Mouse (Mus musculus) CH12.LX (cell line): ENCODE measurements around the gene Gbe1. TPM values are rescaled to one million over a fixed set of nuclear protein-coding genes. Genes with fewer than 3 reads are reported as not detected.

ENCODE experiments used
- DNase-seq: peaks from one replicate; pipeline ENCODE4 v3.0.0-alpha.2; 2013; ENCODE audit errors: extremely low read depth
- H3K27ac ChIP-seq: 2 replicates; pipeline ENCODE4 v1.5.1; 2012; ENCODE audit warnings: low read depth, mild to moderate bottlenecking, control low read depth, moderate library complexity; ENCODE audit not compliant: insufficient read depth
- H3K27me3 ChIP-seq: replicated peaks from 2 replicates; pipeline ENCODE3; 2012; ENCODE audit warnings: inconsistent platforms
- H3K36me3 ChIP-seq, 2 experiments: replicated peaks in 1 of 2; 2 replicates each; pipeline versions ENCODE3 to v1.6.1; 2012; ENCODE audit warnings: inconsistent platforms in 1 of 2, low read length in 1 of 2, mild to moderate bottlenecking in 1 of 2, mixed read lengths in 1 of 2, moderate library complexity in 1 of 2; ENCODE audit not compliant: control insufficient read depth in 1 of 2, insufficient read depth in 1 of 2
- H3K4me1 ChIP-seq, 2 experiments: 2 replicates each; pipeline ENCODE4 v1.6.1; 2012; ENCODE audit warnings: inconsistent platforms in 1 of 2, moderate library complexity in 1 of 2; ENCODE audit not compliant: insufficient read depth in 2 of 2, control insufficient read depth in 1 of 2
- H3K4me2 ChIP-seq: 2 replicates; pipeline ENCODE4 v1.6.1; 2012; ENCODE audit warnings: low read depth, mild to moderate bottlenecking, control low read depth; ENCODE audit not compliant: poor library complexity, insufficient read depth, severe bottlenecking
- H3K4me3 ChIP-seq, 3 experiments: fragments of 150-350 bp in 1 of 3; sonication (generic) in 1 of 3; replicated peaks in 1 of 3; 2 replicates each; pipeline versions ENCODE3 to v1.5.1; 2011 to 2012; ENCODE audit warnings: low read depth in 2 of 3, low read length in 2 of 3, mild to moderate bottlenecking in 2 of 3, moderate library complexity in 2 of 3, control low read depth in 1 of 3, improper control_type of control experiment in 1 of 3, inconsistent platforms in 1 of 3, mixed read lengths in 1 of 3; ENCODE audit not compliant: poor library complexity in 1 of 3
- H3K79me2 ChIP-seq: replicated peaks from 2 replicates; pipeline ENCODE4 v1.6.1; 2012; ENCODE audit warnings: mild to moderate bottlenecking, moderate library complexity; ENCODE audit not compliant: control insufficient read depth, poor library complexity, insufficient read depth, severe bottlenecking; ENCODE audit errors: extremely low read depth
- H3K9ac ChIP-seq: 2 replicates; pipeline ENCODE4 v1.6.1; 2012; ENCODE audit warnings: low read depth, mild to moderate bottlenecking, control low read depth, moderate library complexity; ENCODE audit not compliant: insufficient read depth
- H3K9me3 ChIP-seq: replicated peaks from 2 replicates; pipeline ENCODE3; 2012; ENCODE audit warnings: low read length, inconsistent platforms, mixed read lengths
- CHD1 ChIP-seq: IDR thresholded peaks from 2 replicates; pipeline ENCODE4 v1.6.1; 2012; ENCODE audit warnings: low read depth, low read length, improper control_type of control experiment, inconsistent platforms
- CTCF ChIP-seq, 2 experiments: IDR thresholded peaks in 1 of 2; conservative IDR thresholded peaks in 1 of 2; 2 replicates each; pipeline ENCODE4 v1.5.1; 2011 to 2012; ENCODE audit warnings: low read depth in 2 of 2, low read length in 2 of 2, improper control_type of control experiment in 1 of 2, inconsistent platforms in 1 of 2, mild to moderate bottlenecking in 1 of 2, moderate library complexity in 1 of 2
- EP300 ChIP-seq: IDR thresholded peaks from 2 replicates; pipeline ENCODE4 v1.6.1; 2011; ENCODE audit warnings: low read length, improper control_type of control experiment
- IRF4 ChIP-seq: IDR thresholded peaks from 2 replicates; pipeline ENCODE4 v1.6.1; 2014; ENCODE audit warnings: low read depth, mild to moderate bottlenecking, inconsistent platforms, low read length, improper control_type of control experiment
- JUN ChIP-seq: IDR thresholded peaks from 2 replicates; pipeline ENCODE4 v1.6.1; 2011; ENCODE audit warnings: low read depth, mild to moderate bottlenecking, low read length, improper control_type of control experiment, moderate library complexity; ENCODE audit not compliant: insufficient read depth
- JUND ChIP-seq: conservative IDR thresholded peaks from 2 replicates; pipeline ENCODE4 v1.6.1; 2011; ENCODE audit warnings: low read depth, low read length, improper control_type of control experiment
- KAT2A ChIP-seq: IDR thresholded peaks from 2 replicates; pipeline ENCODE4 v1.6.1; 2012; ENCODE audit warnings: low read length, improper control_type of control experiment, inconsistent platforms; ENCODE audit not compliant: insufficient replicate concordance
- MAX ChIP-seq: IDR thresholded peaks from 2 replicates; pipeline ENCODE4 v1.6.1; 2011; ENCODE audit warnings: low read length, improper control_type of control experiment
- MAZ ChIP-seq: IDR thresholded peaks from 2 replicates; pipeline ENCODE4 v1.6.1; 2012; ENCODE audit warnings: low read depth, mild to moderate bottlenecking, inconsistent platforms, low read length, improper control_type of control experiment, moderate library complexity
- MYC ChIP-seq: IDR thresholded peaks from 2 replicates; pipeline ENCODE4 v1.6.1; 2011; ENCODE audit warnings: low read depth, mild to moderate bottlenecking, improper control_type of control experiment, low read length
- NRF1 ChIP-seq: IDR thresholded peaks from 2 replicates; pipeline ENCODE4 v1.6.1; 2014; ENCODE audit warnings: low read depth, mild to moderate bottlenecking, inconsistent platforms, low read length, improper control_type of control experiment, moderate library complexity
- PAX5 ChIP-seq: IDR thresholded peaks from 2 replicates; pipeline ENCODE4 v1.6.1; 2012; ENCODE audit warnings: low read length, inconsistent platforms, mixed read lengths
- POLR2A ChIP-seq: IDR thresholded peaks from 2 replicates; pipeline ENCODE4 v1.6.1; 2011; ENCODE audit warnings: low read depth, mild to moderate bottlenecking, improper control_type of control experiment, low read length
- POLR2AphosphoS2 ChIP-seq: IDR thresholded peaks from 2 replicates; pipeline ENCODE4 v1.6.1; 2011; ENCODE audit warnings: low read depth, low read length, improper control_type of control experiment
- RAD21 ChIP-seq: IDR thresholded peaks from 2 replicates; pipeline ENCODE4 v1.6.1; 2011; ENCODE audit warnings: low read depth, mild to moderate bottlenecking, low read length, improper control_type of control experiment, moderate library complexity
- RCOR1 ChIP-seq: conservative IDR thresholded peaks from 2 replicates; pipeline ENCODE4 v1.6.1; 2012; ENCODE audit warnings: low read depth, mild to moderate bottlenecking, inconsistent platforms, low read length, improper control_type of control experiment
- SMC3 ChIP-seq: IDR thresholded peaks from 2 replicates; pipeline ENCODE4 v1.6.1; 2011; ENCODE audit warnings: low read depth, low read length, improper control_type of control experiment
- TBP ChIP-seq: conservative IDR thresholded peaks from 2 replicates; pipeline ENCODE4 v1.6.1; 2011; ENCODE audit warnings: low read depth, low read length, improper control_type of control experiment
- TCF12 ChIP-seq: IDR thresholded peaks from 2 replicates; pipeline ENCODE4 v1.6.1; 2014; ENCODE audit warnings: low read depth, mild to moderate bottlenecking, inconsistent platforms, low read length, improper control_type of control experiment
- UBTF ChIP-seq: IDR thresholded peaks from 2 replicates; pipeline ENCODE4 v1.6.1; 2012; ENCODE audit warnings: low read depth, mild to moderate bottlenecking, inconsistent platforms, low read length, improper control_type of control experiment, moderate library complexity
- USF1 ChIP-seq: IDR thresholded peaks from 2 replicates; pipeline ENCODE4 v1.6.1; 2014; ENCODE audit warnings: low read depth, mild to moderate bottlenecking, inconsistent platforms, low read length, improper control_type of control experiment
- USF2 ChIP-seq: conservative IDR thresholded peaks from 2 replicates; pipeline ENCODE4 v1.6.1; 2011; ENCODE audit warnings: low read depth, low read length, improper control_type of control experiment
- ZC3H11A ChIP-seq: IDR thresholded peaks from 2 replicates; pipeline ENCODE4 v1.6.1; 2012; ENCODE audit warnings: low read depth, mild to moderate bottlenecking, inconsistent platforms, low read length, improper control_type of control experiment
- ZKSCAN1 ChIP-seq: IDR thresholded peaks from 2 replicates; pipeline ENCODE4 v1.6.1; 2012; ENCODE audit warnings: low read depth, inconsistent platforms, low read length, improper control_type of control experiment, borderline replicate concordance
- ZMIZ1 ChIP-seq: IDR thresholded peaks from 2 replicates; pipeline ENCODE4 v1.6.1; 2012; ENCODE audit warnings: low read depth, mild to moderate bottlenecking, inconsistent platforms, low read length, improper control_type of control experiment
- ZNF384 ChIP-seq: IDR thresholded peaks from 2 replicates; pipeline ENCODE4 v1.6.1; 2012; ENCODE audit warnings: low read depth, low read length, improper control_type of control experiment, inconsistent platforms
- dilution Hi-C: fragments of 300-500 bp; cut with MboI; formaldehyde crosslinking; loops from 2 replicates; pipeline ENCODE4 v1.14.3; 2020; ENCODE audit warnings: low sequenced_read_pairs; ENCODE audit not compliant: extremely low pct_unique_long_range_greater_than_20kb, extremely low pct_ligation_motif_present
- in situ Hi-C: fragments of 300-500 bp; cut with MboI; formaldehyde crosslinking; loops from 3 replicates; pipeline ENCODE4 v1.14.3; 2019; ENCODE audit warnings: low sequenced_read_pairs, low pct_ligation_motif_present, low pct_unique_long_range_greater_than_20kb, mixed read lengths
- polyA plus RNA-seq: library from polyadenylated mRNA; unstranded; fragments of >175 nt; gene quantifications from 2 replicates; pipeline ENCODE4 v1.2.1, GENCODE M21; 2012; ENCODE audit warnings: low read depth; ENCODE audit not compliant: insufficient read length
- total RNA-seq, 2 experiments: library from RNA; depleted of rRNA; stranded (reverse); fragments of 300-350 nt in 1 of 2; fragments of >200 nt in 1 of 2; gene quantifications; 2 replicates each; pipeline ENCODE4 v1.2.3; 2012 to 2014

Gene Gbe1
- total and polyA plus RNA-seq, 3 experiments = not detected

DNA sequence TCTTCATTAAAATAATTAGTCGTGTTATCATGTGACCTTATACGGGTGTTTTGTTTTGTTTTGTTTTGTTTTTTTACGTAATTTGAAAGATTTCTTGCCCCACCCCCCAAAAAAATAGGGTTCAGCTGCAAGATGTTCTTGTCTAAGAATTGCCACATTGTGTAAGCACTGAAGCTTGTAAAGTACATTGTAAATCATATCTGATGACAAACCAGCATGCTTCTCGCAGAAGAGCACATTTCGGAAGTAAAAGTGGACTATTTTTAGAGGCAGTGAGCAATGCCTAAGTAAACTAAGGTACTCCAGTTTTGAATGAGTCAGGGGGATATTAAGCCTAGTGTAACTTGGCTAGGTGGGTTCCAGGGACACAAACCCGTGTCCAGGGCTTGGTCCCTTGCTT is 15.7 kb downstream of the Gbe1 start:
- no peaks in the 10 kb centered on the region for H3K4me1 ChIP-seq
- no peaks in the 10 kb centered on the region for H3K36me3 ChIP-seq
- no peak overlapping the region for H3K4me2 ChIP-seq
- no peak overlapping the region for H3K4me3 ChIP-seq
- no peak overlapping the region for H3K27ac ChIP-seq
- in situ Hi-C loops = no loop called here
- TF ChIP-seq NRF1 = no peak
- TF ChIP-seq KAT2A = no peak
- no peak for TF ChIP-seq CHD1
- no peak for TF ChIP-seq MAZ
- TF ChIP-seq PAX5 = no peak
- TF ChIP-seq RAD21 = no peak
- TF ChIP-seq UBTF = no peak
- no peak for TF ChIP-seq MAX
- no peak for TF ChIP-seq EP300
- no peak for TF ChIP-seq CTCF (conservative IDR thresholded peaks at IDR 0.05 in 1 of 2, IDR thresholded peaks at IDR 0.05 in 1 of 2; ENCODE audit: low read depth in 2 of 2, low read length in 2 of 2)
- no peak for TF ChIP-seq TBP
- no peak for TF ChIP-seq JUND
- no peak for TF ChIP-seq RCOR1
- no peak for TF ChIP-seq USF1
- no peak for TF ChIP-seq ZC3H11A
- TF ChIP-seq USF2 = no peak
- H3K79me2 ChIP-seq = no peaks in the 10 kb centered on the region
- H3K9ac ChIP-seq = no peak overlapping the region
- peaks cover 60% of the 10 kb centered on the region for H3K9me3 ChIP-seq
- H3K27me3 ChIP-seq = no peaks in the 10 kb centered on the region
- DNase-seq = no peak
- dilution Hi-C loops = no loop called here

DNA sequence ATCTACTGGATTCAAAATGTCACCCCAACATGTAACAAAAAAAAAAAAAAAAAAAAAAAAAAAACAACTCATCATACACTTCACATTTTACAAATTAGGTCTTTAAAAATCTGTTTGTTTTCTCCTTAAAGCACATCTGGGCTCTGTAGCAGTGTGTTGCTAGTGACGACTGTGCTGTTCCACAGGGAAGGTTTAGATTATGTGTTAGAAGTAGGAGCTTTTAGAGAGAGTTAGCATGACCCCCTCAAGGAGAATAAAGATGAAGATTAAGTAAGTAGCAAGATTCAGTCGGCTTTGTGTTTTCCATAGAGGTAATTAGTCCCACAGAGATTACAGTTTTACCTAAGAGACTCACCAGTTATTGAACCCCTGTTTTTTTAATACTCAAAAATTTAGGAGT is 16.3 kb downstream of the Gbe1 start:
- DNase-seq = no peak
- no peaks in the 10 kb centered on the region for H3K4me1 ChIP-seq
- H3K27ac ChIP-seq = no peak overlapping the region
- no peaks in the 10 kb centered on the region for H3K79me2 ChIP-seq
- in situ Hi-C loops = no loop called here
- peaks cover 63% of the 10 kb centered on the region for H3K9me3 ChIP-seq
- H3K27me3 ChIP-seq = no peaks in the 10 kb centered on the region
- H3K9ac ChIP-seq = no peak overlapping the region
- H3K36me3 ChIP-seq = no peaks in the 10 kb centered on the region
- H3K4me3 ChIP-seq = no peak overlapping the region
- dilution Hi-C loops = no loop called here
- H3K4me2 ChIP-seq = no peak overlapping the region
- TF ChIP-seq EP300 (no peak), ZC3H11A (no peak), ZKSCAN1 (no peak), MYC (no peak), PAX5 (no peak), CTCF (conservative IDR thresholded peaks at IDR 0.05 in 1 of 2, IDR thresholded peaks at IDR 0.05 in 1 of 2; ENCODE audit: low read depth in 2 of 2, low read length in 2 of 2) (no peak), ZMIZ1 (no peak), MAX (no peak), USF2 (no peak), UBTF (no peak), NRF1 (no peak), TCF12 (no peak), POLR2AphosphoS2 (no peak), JUN (no peak), POLR2A (no peak), SMC3 (no peak), ZNF384 (no peak), MAZ (no peak), RAD21 (no peak), IRF4 (no peak)
